Mouse (Mus musculus) heart, embryonic 13.5 days (tissue): ENCODE measurements at regions not wholly inside any gene's neighbourhood (a gene's known extent, or its start where the extent isn't known, plus 50 kb on each side); places are given as distances from the start of the nearest gene placed in this dataset.

Experiments
- ATAC-seq: fragments of 200-750 bp; cut with Nextera tagmentation; 2 replicates; pipeline ENCODE4 v1.8.0; 2017; ENCODE audit warnings: moderate TSS enrichment; ENCODE audit not compliant: insufficient number of reproducible peaks, low FRiP score, low TSS enrichment; ENCODE audit errors: extremely low read depth
- H3K27ac ChIP-seq: fragments of 300-500 bp; sonication (generic); replicated peaks from 2 replicates; pipeline ENCODE4 v1.5.1; 2015; ENCODE audit warnings: moderate library complexity, mild to moderate bottlenecking, inconsistent platforms
- H3K27me3 ChIP-seq: fragments of 300-500 bp; sonication (generic); replicated peaks from 2 replicates; pipeline ENCODE4 v1.6.1; 2015; ENCODE audit warnings: mild to moderate bottlenecking, inconsistent platforms
- H3K36me3 ChIP-seq: fragments of 300-500 bp; sonication (generic); 2 replicates; pipeline ENCODE4 v1.6.1; 2015; ENCODE audit warnings: mild to moderate bottlenecking, inconsistent platforms
- H3K4me1 ChIP-seq: fragments of 300-500 bp; sonication (generic); 2 replicates; pipeline ENCODE4 v1.6.1; 2015; ENCODE audit warnings: inconsistent platforms
- H3K4me2 ChIP-seq: fragments of 300-500 bp; sonication (generic); 2 replicates; pipeline ENCODE4 v1.6.1; 2015; ENCODE audit warnings: inconsistent platforms, mild to moderate bottlenecking, moderate library complexity
- H3K4me3 ChIP-seq: fragments of 300-500 bp; sonication (generic); 2 replicates; pipeline ENCODE4 v1.5.1; 2015; ENCODE audit warnings: moderate library complexity, mild to moderate bottlenecking, inconsistent platforms
- H3K9ac ChIP-seq: fragments of 300-500 bp; sonication (generic); 2 replicates; pipeline ENCODE4 v1.6.1; 2015; ENCODE audit warnings: inconsistent platforms, mild to moderate bottlenecking, moderate library complexity
- H3K9me3 ChIP-seq: fragments of 300-500 bp; sonication (generic); 2 replicates; pipeline ENCODE4 v1.6.1; 2016; ENCODE audit warnings: inconsistent platforms
- WGBS: fragments of 180-500 bp; shearing (Covaris S2); methylation state at CpG from one replicate; pipeline ENCODE4 v1.1.7; 2015; ENCODE audit warnings: mixed read lengths; 5-methylcytosine and 5-hydroxymethylcytosine counted together

DNA sequence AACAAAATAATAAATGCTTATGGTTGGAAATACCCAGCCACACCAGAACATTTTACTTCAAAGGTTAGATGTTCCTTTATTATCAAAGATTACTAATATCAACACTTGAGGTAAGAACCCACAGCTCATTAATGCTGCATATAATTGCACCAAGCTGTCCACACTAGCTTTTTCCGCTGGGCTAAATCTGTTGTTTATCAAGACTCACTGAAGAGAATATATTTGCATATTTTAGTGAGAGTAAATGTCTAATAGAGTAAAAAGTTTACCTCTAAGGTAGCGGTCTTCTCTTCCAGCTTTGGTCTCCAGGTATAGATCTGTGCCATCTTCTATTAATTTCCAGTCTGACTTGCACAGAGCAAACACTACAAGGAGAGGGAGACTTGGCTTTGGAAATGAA is 110.3 kb upstream of the Nebl start:
- Histone ChIP-seq H3K9ac (no peak overlapping the region), H3K4me2 (no peak overlapping the region), H3K4me3 (no peak overlapping the region), H3K36me3 (no peaks in the 10 kb centered on the region), H3K4me1 (peaks cover 17% of the 10 kb centered on the region), H3K27ac (no peak overlapping the region), H3K27me3 (no peaks in the 10 kb centered on the region), H3K9me3 (no peaks in the 10 kb centered on the region)
- no peak for ATAC-seq
- 76% methylated on average over 2 of the region's 2 CpGs for WGBS

DNA sequence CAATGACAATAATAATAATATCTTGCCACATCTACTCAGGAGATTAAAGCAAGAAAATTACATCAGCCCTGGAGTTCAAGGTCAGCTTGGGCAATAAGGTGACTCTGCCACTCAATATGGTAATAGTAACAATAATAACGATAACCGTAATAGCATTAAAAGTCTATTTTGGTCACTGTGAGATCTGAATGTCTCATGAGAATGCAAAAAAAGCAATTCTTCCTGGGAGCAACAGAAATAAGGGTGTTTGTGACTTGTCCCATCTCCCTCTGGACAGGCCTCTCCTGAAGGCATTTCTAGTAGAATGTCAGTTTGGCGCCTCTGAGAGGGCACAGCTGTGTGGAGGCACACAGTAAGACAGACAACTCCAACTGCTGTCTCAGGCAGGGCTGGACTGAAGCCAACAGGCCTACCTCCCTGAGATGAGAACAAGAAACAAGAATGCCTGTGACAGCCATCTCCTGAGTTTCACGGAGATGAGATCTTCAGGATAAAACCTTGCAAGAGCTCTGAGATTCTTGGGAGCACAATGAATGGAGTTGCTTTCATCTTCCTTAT is 109.8 kb upstream of the Nebl start:
- Histone ChIP-seq H3K27me3 (no peaks in the 10 kb centered on the region), H3K4me3 (no peak overlapping the region), H3K36me3 (no peaks in the 10 kb centered on the region), H3K27ac (no peak overlapping the region), H3K4me2 (no peak overlapping the region), H3K9me3 (no peaks in the 10 kb centered on the region), H3K4me1 (peaks cover 17% of the 10 kb centered on the region), H3K9ac (no peak overlapping the region)
- 49% methylated on average over 4 of the region's 4 CpGs for WGBS
- ATAC-seq = no peak

DNA sequence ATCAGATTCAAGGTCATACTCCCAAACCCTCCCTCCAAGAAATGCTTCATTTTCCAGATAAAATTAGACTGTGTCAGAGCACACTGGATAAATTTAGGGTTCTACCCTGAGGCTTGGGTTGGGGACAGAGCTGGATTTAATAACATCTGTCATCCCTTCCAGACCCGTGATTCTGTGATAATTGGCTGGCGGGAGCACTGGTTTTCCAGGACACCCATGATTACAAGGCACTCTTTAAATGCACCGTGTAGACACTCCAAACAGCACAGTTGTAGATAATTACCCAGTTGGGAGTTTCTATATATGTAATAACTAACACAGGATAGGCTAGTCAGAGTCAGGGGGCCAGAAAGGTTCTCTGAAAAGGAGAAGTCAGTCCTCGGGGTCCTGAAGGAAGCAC is 108.4 kb upstream of the Nebl start:
- H3K4me1 ChIP-seq = peaks cover 17% of the 10 kb centered on the region
- H3K36me3 ChIP-seq = no peaks in the 10 kb centered on the region
- H3K27ac ChIP-seq = no peak overlapping the region
- no peaks in the 10 kb centered on the region for H3K27me3 ChIP-seq
- no peak overlapping the region for H3K4me3 ChIP-seq
- H3K4me2 ChIP-seq = no peak overlapping the region
- peaks cover 4% of the 10 kb centered on the region for H3K9me3 ChIP-seq
- no peak for ATAC-seq
- no peak overlapping the region for H3K9ac ChIP-seq
- 61% methylated on average over 4 of the region's 4 CpGs for WGBS

DNA sequence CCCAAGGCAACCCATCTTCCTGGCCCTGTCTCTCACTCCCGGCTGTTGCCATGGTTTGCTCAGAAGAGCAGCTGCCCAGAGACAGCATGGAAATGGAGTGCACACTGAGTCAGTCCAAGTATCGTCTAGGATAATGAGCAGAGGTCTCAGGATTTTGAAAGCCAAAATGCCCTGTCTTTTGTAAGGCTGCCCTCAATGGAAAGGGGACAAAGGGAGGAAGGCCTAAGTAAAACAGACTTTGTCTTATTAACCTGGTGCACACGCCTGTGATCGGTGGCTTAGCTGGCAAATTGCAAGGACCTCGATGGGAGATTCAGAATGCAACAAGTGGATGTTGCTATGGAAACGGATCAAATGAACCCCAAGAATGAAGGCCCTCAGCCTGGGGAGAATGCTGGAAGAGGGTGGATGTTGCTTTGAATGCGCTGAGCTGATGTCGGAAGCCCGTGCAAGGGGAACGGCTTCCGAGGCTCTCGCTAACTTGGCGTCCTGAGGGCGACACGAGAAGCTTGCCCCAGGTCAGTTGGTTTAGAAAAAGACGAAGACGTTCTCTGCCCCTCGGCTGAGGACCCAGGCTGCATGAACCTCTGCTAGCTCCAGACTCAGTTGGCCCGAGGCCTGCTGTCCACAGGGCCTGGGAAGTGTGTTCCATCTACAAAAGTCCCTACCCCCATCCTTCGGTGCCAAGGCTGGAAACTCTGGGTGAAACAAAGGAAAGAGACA is 107.8 kb upstream of the Nebl start:
- no peaks in the 10 kb centered on the region for H3K36me3 ChIP-seq
- H3K4me3 ChIP-seq = no peak overlapping the region
- 83% methylated on average over 20 of the region's 20 CpGs for WGBS
- H3K27ac ChIP-seq = no peak overlapping the region
- H3K4me1 ChIP-seq = peaks cover 17% of the 10 kb centered on the region
- H3K9ac ChIP-seq = no peak overlapping the region
- H3K9me3 ChIP-seq = peaks cover 4% of the 10 kb centered on the region
- no peak overlapping the region for H3K4me2 ChIP-seq
- ATAC-seq = no peak
- no peaks in the 10 kb centered on the region for H3K27me3 ChIP-seq

DNA sequence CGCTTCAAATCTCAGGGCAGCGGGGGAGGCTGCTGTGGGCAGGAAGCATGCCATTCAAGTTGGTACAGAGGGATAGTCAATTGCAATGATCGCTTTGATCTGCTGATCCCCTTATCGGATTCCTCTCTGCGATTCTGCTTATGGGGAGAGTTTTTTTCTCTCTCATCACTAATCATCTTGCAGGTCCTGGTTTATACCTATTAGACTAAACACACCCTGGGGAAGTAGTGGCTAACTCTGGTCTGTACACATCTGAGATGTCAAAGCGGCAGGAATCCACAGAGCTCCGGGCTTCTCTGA is 107.1 kb upstream of the Nebl start:
- H3K4me2 ChIP-seq = no peak overlapping the region
- H3K4me3 ChIP-seq = no peak overlapping the region
- no peaks in the 10 kb centered on the region for H3K27me3 ChIP-seq
- H3K4me1 ChIP-seq = peaks cover 17% of the 10 kb centered on the region
- H3K36me3 ChIP-seq = no peaks in the 10 kb centered on the region
- 81% methylated on average over 7 of the region's 7 CpGs for WGBS
- H3K9ac ChIP-seq = no peak overlapping the region
- peaks cover 4% of the 10 kb centered on the region for H3K9me3 ChIP-seq
- H3K27ac ChIP-seq = no peak overlapping the region
- no peak for ATAC-seq

DNA sequence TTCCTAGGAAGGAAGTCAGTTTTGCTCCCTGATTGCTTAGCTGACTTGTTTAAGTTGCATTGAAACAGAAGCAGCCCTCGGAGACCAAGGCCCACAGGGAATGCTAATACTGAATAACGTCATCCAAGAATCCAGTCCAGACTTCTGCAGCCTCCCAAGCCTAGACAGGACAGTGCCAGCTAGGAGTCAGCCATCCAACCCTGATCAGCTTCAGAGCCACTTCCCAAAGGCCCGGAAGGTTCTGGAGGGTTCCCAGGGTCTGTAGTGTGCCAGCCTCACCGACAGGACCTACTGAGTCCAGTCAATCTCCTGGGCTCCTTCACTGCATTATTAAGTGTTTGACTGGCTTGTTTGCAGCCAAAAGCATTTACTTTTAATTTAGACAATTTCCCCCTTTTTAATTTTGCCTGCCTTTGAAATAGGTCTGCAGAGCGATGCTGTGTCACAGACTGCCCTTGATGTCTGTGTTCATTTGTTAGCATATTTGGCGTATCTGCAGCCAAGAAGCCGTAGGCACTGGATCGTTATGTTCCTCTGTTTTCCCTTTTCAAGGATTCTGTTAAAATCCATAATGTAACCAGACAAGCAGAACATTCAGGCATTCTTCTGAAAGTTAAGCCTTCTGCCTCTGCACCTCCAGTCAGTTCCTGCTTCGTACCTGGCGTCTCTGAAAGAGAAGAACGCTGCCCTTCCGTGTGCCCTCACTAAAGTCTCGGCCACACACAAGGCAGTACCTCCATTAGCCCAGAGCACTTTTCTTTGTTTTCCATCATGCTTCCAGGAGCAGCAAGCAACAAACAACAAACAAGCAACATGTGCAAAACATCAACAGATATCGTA is 106.5 kb upstream of the Nebl start:
- no peak overlapping the region for H3K4me2 ChIP-seq
- H3K4me1 ChIP-seq = peaks cover 17% of the 10 kb centered on the region
- 79% methylated on average over 14 of the region's 14 CpGs for WGBS
- no peak overlapping the region for H3K27ac ChIP-seq
- ATAC-seq = no peak
- H3K36me3 ChIP-seq = no peaks in the 10 kb centered on the region
- H3K9ac ChIP-seq = no peak overlapping the region
- H3K9me3 ChIP-seq = peaks cover 4% of the 10 kb centered on the region
- H3K27me3 ChIP-seq = no peaks in the 10 kb centered on the region
- no peak overlapping the region for H3K4me3 ChIP-seq

DNA sequence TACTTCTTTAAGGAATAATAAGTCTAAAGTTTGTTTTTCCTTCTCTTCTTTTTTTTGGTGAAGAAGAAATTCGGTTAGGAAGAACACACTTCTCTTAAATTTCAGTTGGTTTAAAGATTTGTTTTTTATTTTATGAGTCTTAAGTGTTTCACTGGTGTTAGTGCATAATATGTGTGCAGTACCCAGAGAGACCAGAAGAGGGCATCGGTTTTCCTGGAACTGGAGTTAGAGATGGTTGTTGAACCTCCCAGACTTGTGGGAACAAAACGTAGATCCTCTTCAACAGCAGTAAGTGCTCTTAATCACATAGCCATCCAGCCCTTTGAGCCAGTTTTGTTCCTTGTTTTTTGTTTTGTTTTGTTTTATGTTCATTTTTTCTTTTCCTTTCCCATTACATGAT is 101.5 kb upstream of the Nebl start:
- no peaks in the 10 kb centered on the region for H3K27me3 ChIP-seq
- no peak for ATAC-seq
- no peak overlapping the region for H3K27ac ChIP-seq
- 67% methylated on average over 3 of the region's 3 CpGs for WGBS
- no peak overlapping the region for H3K9ac ChIP-seq
- no peak overlapping the region for H3K4me2 ChIP-seq
- no peak overlapping the region for H3K4me3 ChIP-seq
- H3K4me1 ChIP-seq = no peaks in the 10 kb centered on the region
- H3K36me3 ChIP-seq = no peaks in the 10 kb centered on the region
- H3K9me3 ChIP-seq = peaks cover 4% of the 10 kb centered on the region

DNA sequence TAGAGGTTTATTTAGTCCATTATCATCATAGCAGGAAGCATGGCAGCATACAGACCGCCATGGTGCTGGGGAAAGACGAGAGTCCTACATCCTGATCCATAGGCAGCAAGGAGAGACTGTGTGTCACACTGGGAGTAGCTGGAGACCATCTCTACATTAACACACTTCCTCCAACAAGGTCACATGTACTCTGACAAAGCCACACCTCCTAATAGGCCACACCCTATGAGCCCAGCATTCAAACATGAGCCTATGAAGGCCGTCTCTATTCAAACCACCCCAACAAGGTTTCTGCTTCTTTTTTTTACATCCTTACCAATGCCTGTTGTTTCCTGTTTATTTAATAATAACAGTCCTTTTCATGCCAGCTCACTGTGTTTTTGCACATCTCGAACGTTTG is 99.0 kb upstream of the Nebl start:
- H3K4me1 ChIP-seq = no peaks in the 10 kb centered on the region
- no peak overlapping the region for H3K27ac ChIP-seq
- no peak overlapping the region for H3K4me3 ChIP-seq
- 74% methylated on average over 5 of the region's 5 CpGs for WGBS
- H3K4me2 ChIP-seq = no peak overlapping the region
- no peak overlapping the region for H3K9ac ChIP-seq
- H3K27me3 ChIP-seq = no peaks in the 10 kb centered on the region
- H3K36me3 ChIP-seq = no peaks in the 10 kb centered on the region
- H3K9me3 ChIP-seq = no peaks in the 10 kb centered on the region
- ATAC-seq = no peak

DNA sequence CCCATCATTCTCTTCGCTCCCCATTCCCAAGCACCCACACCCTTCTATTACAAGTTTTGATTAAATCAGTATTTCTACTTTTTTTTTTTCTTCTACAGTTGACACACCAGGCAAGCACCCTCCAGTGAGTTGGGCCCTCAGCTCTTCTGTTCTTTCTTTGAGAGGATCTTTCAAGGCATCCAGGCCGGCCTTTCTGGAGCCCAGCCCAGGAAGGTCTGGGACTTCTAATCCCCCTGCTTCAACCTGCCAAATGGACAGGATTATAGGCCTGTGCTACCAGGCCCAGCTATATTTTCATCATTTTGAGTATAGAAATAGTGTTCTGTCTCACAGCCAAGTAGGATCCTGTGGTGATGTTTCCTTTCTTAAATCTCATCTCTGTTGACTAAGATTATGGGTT is 94.0 kb upstream of the Nebl start:
- Histone ChIP-seq H3K9me3 (no peaks in the 10 kb centered on the region), H3K27me3 (no peaks in the 10 kb centered on the region), H3K36me3 (no peaks in the 10 kb centered on the region), H3K27ac (no peak overlapping the region), H3K9ac (no peak overlapping the region), H3K4me1 (no peaks in the 10 kb centered on the region), H3K4me2 (no peak overlapping the region), H3K4me3 (no peak overlapping the region)
- WGBS = 79% methylated on average over 2 of the region's 2 CpGs
- no peak for ATAC-seq

DNA sequence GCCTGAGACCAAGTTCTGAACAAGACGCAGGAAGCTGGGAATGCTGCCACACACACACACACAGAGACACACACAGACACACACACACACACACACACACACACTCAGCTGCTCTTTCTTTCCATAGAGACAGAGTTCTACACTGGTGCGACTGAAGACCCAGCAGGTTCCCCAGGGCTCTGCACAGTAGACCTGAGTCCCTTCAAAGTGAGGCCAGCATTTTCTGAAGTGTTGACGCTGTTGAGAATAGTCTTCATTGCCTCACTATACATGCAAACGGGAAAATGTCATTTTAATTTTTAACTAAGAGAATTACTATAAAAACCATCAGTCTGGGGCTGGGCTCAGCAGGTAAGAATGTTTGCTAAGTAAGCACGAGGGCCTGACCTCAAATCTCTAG is 92.9 kb upstream of the Nebl start:
- H3K9ac ChIP-seq = no peak overlapping the region
- H3K27me3 ChIP-seq = no peaks in the 10 kb centered on the region
- no peak for ATAC-seq
- no peak overlapping the region for H3K4me2 ChIP-seq
- no peak overlapping the region for H3K27ac ChIP-seq
- no peak overlapping the region for H3K4me3 ChIP-seq
- WGBS = 75% methylated on average over 5 of the region's 5 CpGs
- H3K4me1 ChIP-seq = no peaks in the 10 kb centered on the region
- no peaks in the 10 kb centered on the region for H3K9me3 ChIP-seq
- H3K36me3 ChIP-seq = no peaks in the 10 kb centered on the region

DNA sequence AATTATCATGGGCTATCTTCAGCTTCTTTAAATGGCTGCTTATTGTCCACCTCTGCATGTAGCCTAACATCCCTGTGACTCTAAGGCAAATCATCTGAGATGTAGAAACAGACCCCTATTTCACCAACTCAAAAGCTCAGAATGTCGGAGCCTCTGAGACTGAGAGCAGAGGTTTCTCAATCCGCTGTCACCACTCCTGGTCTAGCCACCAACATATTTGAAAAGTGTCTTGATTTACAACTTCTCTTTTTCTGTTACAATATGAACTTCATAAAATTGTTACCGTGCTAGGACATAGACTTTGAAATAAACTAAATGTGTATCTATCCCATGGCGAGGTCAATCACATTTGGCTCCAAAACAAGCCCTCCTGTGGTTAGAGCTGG is 91.3 kb upstream of the Nebl start:
- H3K27ac ChIP-seq = no peak overlapping the region
- H3K4me2 ChIP-seq = no peak overlapping the region
- ATAC-seq = no peak

More for the DNA sequence above, 91.3 kb upstream of the Nebl start:
- WGBS = 78% methylated on average over 4 of the region's 4 CpGs
- Histone ChIP-seq H3K4me3 (no peak overlapping the region), H3K9me3 (no peaks in the 10 kb centered on the region), H3K36me3 (no peaks in the 10 kb centered on the region), H3K27me3 (no peaks in the 10 kb centered on the region), H3K9ac (no peak overlapping the region), H3K4me1 (no peaks in the 10 kb centered on the region)
